Comparison of ENCODE assay signal across 8 mouse cellular contexts in genomic region chr14:62760321-62761035, GRCm38 (mm10). TPM values are rescaled to one million over a fixed set of nuclear protein-coding genes. Genes with fewer than 3 reads are reported as not detected.
DNase-seq lines count a peak whose midpoint lies in the region; ATAC-seq and TF ChIP-seq lines count a peak whose summit lies in the region.

No protein-coding gene starts in this region.

- TF ChIP-seq CTCF in ES-Bruce4 (IDR thresholded peaks at IDR 0.05; ENCODE audit: low read depth, low read length) = no peak
- no peak for TF ChIP-seq CTCF in forebrain, postnatal 0 days (IDR thresholded peaks at IDR 0.05; ENCODE audit: low read depth)
- TF ChIP-seq CTCF in lung, adult 2 months (IDR thresholded peaks at IDR 0.05; ENCODE audit: insufficient read depth, low read length) = no peak

- H3K27me3 ChIP-seq in ES-Bruce4 (ENCODE audit: control insufficient read depth, insufficient read depth, low read length, poor library complexity, severe bottlenecking) = no peaks in the 10 kb centered on the region
- H3K27me3 ChIP-seq in forebrain, postnatal 0 days (ENCODE audit: insufficient read depth, low read length) = no peaks in the 10 kb centered on the region

- ATAC-seq in forebrain, postnatal 0 days = peak; percentile 30

- WGBS in forebrain, postnatal 0 days = under 1% methylated on average over 60 of the region's 68 CpGs
- WGBS in lung, adult 2 months = under 1% methylated on average over 67 of the region's 68 CpGs

- peak overlapping the region; percentile 97 for H3K4me3 ChIP-seq in ES-Bruce4 (ENCODE audit: low read depth, low read length)
- peak overlapping the region; percentile 79 for H3K4me3 ChIP-seq in forebrain, postnatal 0 days (ENCODE audit: low read depth, low read length)
- H3K4me3 ChIP-seq in lung, adult 2 months (replicated peaks; ENCODE audit: extremely low read depth, low read depth, low read length) = peak overlapping the region; percentile 87

- DNase-seq in c-Kit-positive CD71-positive TER-119-positive erythroid progenitor cells, embryonic 14.5 days (ENCODE audit: low spot score) = peak; percentile 50
- DNase-seq in forebrain, postnatal 0 days = peak; percentile 56
- peak; percentile 39 for DNase-seq in heart, postnatal 25 days (ENCODE audit: low spot score)
- peak; percentile 22 to 58 for DNase-seq in layer of hippocampus, adult 18-20 months (ENCODE audit: low spot score in 2 of 2)
- DNase-seq in lung, adult 2 months = peak; percentile 79
- DNase-seq in ovary, postnatal 10 days (ENCODE audit: low spot score) = peak; percentile 57
- DNase-seq in urinary bladder, adult 18-20 months (ENCODE audit: low spot score in 2 of 2) = peak; percentile 37 to 76

- TF ChIP-seq EP300 in ES-Bruce4 (IDR thresholded peaks at IDR 0.05; ENCODE audit: insufficient read depth, low read depth, low read length) = no peak

- TF ChIP-seq POLR2A in ES-Bruce4 (IDR thresholded peaks at IDR 0.05; ENCODE audit: insufficient read depth, low read length) = no peak
- no peak for TF ChIP-seq POLR2A in lung, adult 2 months (IDR thresholded peaks at IDR 0.05; ENCODE audit: borderline replicate concordance, extremely low read depth, low read depth, low read length)

- peaks cover 13% of the 10 kb centered on the region for H3K36me3 ChIP-seq in ES-Bruce4 (ENCODE audit: control insufficient read depth, insufficient read depth, low read length, poor library complexity, severe bottlenecking)
- H3K36me3 ChIP-seq in forebrain, postnatal 0 days (ENCODE audit: insufficient read depth) = no peaks in the 10 kb centered on the region; the same call in 1 of the 2 replicates

- peak overlapping the region; percentile 87 for H3K4me2 ChIP-seq in forebrain, postnatal 0 days (ENCODE audit: low read depth)

- H3K4me1 ChIP-seq in ES-Bruce4 (ENCODE audit: control insufficient read depth, insufficient read depth, low read length) = no peaks in the 10 kb centered on the region
- H3K4me1 ChIP-seq in forebrain, postnatal 0 days (ENCODE audit: insufficient read depth) = no peaks in the 10 kb centered on the region
- H3K4me1 ChIP-seq in lung, adult 2 months (ENCODE audit: control insufficient read depth, insufficient read depth, low read length) = peaks cover 2% of the 10 kb centered on the region; the same call in 1 of the 2 replicates

- H3K9me3 ChIP-seq in ES-Bruce4 (replicated peaks; ENCODE audit: control insufficient read depth, insufficient read depth, low read length, poor library complexity, severe bottlenecking) = no peaks in the 10 kb centered on the region
- H3K9me3 ChIP-seq in forebrain, postnatal 0 days (ENCODE audit: low read length) = no peaks in the 10 kb centered on the region

- peak overlapping the region; percentile 57 for H3K27ac ChIP-seq in ES-Bruce4 (ENCODE audit: insufficient read depth, low read length)
- peak overlapping the region; percentile 98 for H3K27ac ChIP-seq in forebrain, postnatal 0 days (ENCODE audit: low read depth, low read length)

- intact Hi-C loops in heart, postnatal 25 days (cut with DNase I) = loop anchor here (5.0 kb wide), 2 partner anchors 117 to 182 kb away; no protein-coding TSS in a partner anchor

- peak overlapping the region; percentile 98 for H3K9ac ChIP-seq in ES-Bruce4 (ENCODE audit: low read depth, poor library complexity, severe bottlenecking)
- peak overlapping the region; percentile 89 for H3K9ac ChIP-seq in forebrain, postnatal 0 days

RNA-seq across cellular contexts. Expression of gene Ints6, which starts 0.5 kb away (rescaled TPM):
- 46.3 and 48.4 TPM in 2 replicates for polyA plus RNA-seq in ES-Bruce4 (2011; ENCODE audit: insufficient read depth, insufficient read length, low read depth, missing spikeins)
- total RNA-seq in forebrain, postnatal 0 days (2014; rRNA removed) = 20.3 and 25.4 TPM in 2 replicates
- polyA plus RNA-seq in forebrain, postnatal 0 days (2015; fragmentation: Nextera tagmentation; extraction: Ambion mirVana) = 4.3 and 9.1 TPM in 2 replicates
- 10 to 100 TPM; 15.6 to 17.7 TPM for total RNA-seq in heart, postnatal 25 days (2021)
- 10 to 100 TPM; 36.7 to 45.7 TPM for total RNA-seq in layer of hippocampus, adult 18-20 months (2021)
- polyA plus RNA-seq in lung, adult 2 months (2012; rRNA removed) = 4.9 and 5.9 TPM in 2 replicates

Comparison
In these comparisons a context has a peak if more than half of its experiments do, and no peak if none do; other contexts are left out.
1. Peak in every context shown above with its lines: DNase-seq, ATAC-seq, H3K4me3 ChIP-seq and H3K27ac ChIP-seq.